Comparison of ENCODE assay signal across 12 mouse cellular contexts in the genomic region with DNA sequence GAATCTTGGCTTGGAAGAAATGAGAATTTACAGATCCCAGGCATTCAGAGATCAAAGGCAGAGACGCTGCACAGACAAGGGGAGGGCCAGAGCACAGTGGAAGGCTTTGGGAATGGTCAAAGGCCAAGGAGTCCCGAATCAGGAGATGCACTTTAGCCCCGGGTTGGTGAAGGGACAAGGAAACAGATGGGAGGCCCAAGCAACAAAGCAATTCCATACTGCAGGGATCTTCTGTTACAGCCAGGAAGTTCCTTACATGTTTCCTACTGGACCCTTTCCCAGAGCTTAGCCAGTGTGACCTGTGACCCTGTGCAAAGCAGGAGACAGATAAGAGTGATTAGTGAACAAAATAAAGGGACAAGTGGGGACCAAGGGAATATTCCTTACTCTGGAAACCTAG.
A peak's percentile ranks its signal among the peaks of the same experiment; 100 is the strongest.
DNase-seq lines count a peak whose midpoint lies in the region; ATAC-seq and TF ChIP-seq lines count a peak whose summit lies in the region.
"Had no signal": no experiment of that assay in that cellular context is flagged by ENCODE, and none has a peak within 500 bp of the region (broad histone marks: within the 10 kb centered on the region; RNA-seq: fewer than 3 reads in every experiment).

No protein-coding gene starts in this region.

- no peaks in the 10 kb centered on the region for H3K9me3 ChIP-seq in heart, embryonic 12.5 days (replicated peaks)
- H3K9me3 ChIP-seq: embryonic facial prominence, embryonic 15.5 days; limb, embryonic 12.5 days; midbrain, embryonic 15.5 days had no signal

- no peak overlapping the region for H3K9ac ChIP-seq in heart, embryonic 12.5 days
- no peak overlapping the region for H3K9ac ChIP-seq in heart, adult 2 months (ENCODE audit: low read depth, low read length)
- H3K9ac ChIP-seq: embryonic facial prominence, embryonic 15.5 days; limb, embryonic 12.5 days; midbrain, embryonic 15.5 days had no signal

- no peak overlapping the region for H3K4me3 ChIP-seq in heart, embryonic 12.5 days
- no peak overlapping the region for H3K4me3 ChIP-seq in heart, adult 2 months
- H3K4me3 ChIP-seq: embryonic facial prominence, embryonic 15.5 days; limb, embryonic 12.5 days; midbrain, embryonic 15.5 days had no signal

- TF ChIP-seq EP300 in heart, adult 2 months (IDR thresholded peaks at IDR 0.05; ENCODE audit: insufficient read depth, low read depth, low read length): no peak

- ATAC-seq in heart, embryonic 12.5 days (ENCODE audit: insufficient number of reproducible peaks, low FRiP score): peak; percentile 68
- ATAC-seq: midbrain, embryonic 15.5 days; Patski had no signal

- H3K4me1 ChIP-seq in heart, embryonic 12.5 days (replicated peaks): peaks cover 5% of the 10 kb centered on the region
- peaks cover 2% of the 10 kb centered on the region for H3K4me1 ChIP-seq in heart, adult 2 months (ENCODE audit: control insufficient read depth, insufficient read depth, low read length)
- H3K4me1 ChIP-seq: embryonic facial prominence, embryonic 15.5 days; limb, embryonic 12.5 days; midbrain, embryonic 15.5 days had no signal

- peak overlapping the region; percentile 54; the same call in 1 of the 2 replicates for H3K27ac ChIP-seq in heart, embryonic 12.5 days (ENCODE audit: poor library complexity, severe bottlenecking)
- no peak overlapping the region for H3K27ac ChIP-seq in heart, adult 2 months
- H3K27ac ChIP-seq: embryonic facial prominence, embryonic 15.5 days; limb, embryonic 12.5 days; midbrain, embryonic 15.5 days had no signal

- intact Hi-C loops in heart, adult 2 months (cut with DNase I): no loop called here
- intact Hi-C loops in heart, postnatal 10 days (cut with DNase I): no loop called here

- H3K36me3 ChIP-seq in heart, embryonic 12.5 days: no peaks in the 10 kb centered on the region
- no peaks in the 10 kb centered on the region for H3K36me3 ChIP-seq in heart, adult 2 months (ENCODE audit: control insufficient read depth, insufficient read depth, low read length)
- H3K36me3 ChIP-seq: embryonic facial prominence, embryonic 15.5 days; limb, embryonic 12.5 days; midbrain, embryonic 15.5 days had no signal

- no peak for TF ChIP-seq POLR2A in heart, adult 2 months (IDR thresholded peaks at IDR 0.05; ENCODE audit: insufficient read depth, low read depth, low read length)

- DNase-seq in heart, adult 2 months: no peak
- peak; percentile 45 to 50 for DNase-seq in adrenal gland, postnatal 36 days
- DNase-seq in heart, postnatal 10 days: peak; percentile 20 to 23
- peak; percentile 68 to 82 for DNase-seq in kidney, postnatal 25 days
- no peak for DNase-seq in right cerebral cortex, postnatal 10 days (ENCODE audit: low spot score in 2 of 2)
- no peak for DNase-seq in ovary, postnatal 36 days (ENCODE audit: low spot score)
- no peak for DNase-seq in right cerebral cortex, postnatal 14 days

- H3K79me2 ChIP-seq in heart, adult 2 months (replicated peaks; ENCODE audit: control insufficient read depth, insufficient read depth, low read length): no peaks in the 10 kb centered on the region

- no peaks in the 10 kb centered on the region for H3K27me3 ChIP-seq in heart, embryonic 12.5 days (replicated peaks)
- no peaks in the 10 kb centered on the region for H3K27me3 ChIP-seq in heart, adult 2 months (ENCODE audit: control insufficient read depth, insufficient read depth, low read length)
- H3K27me3 ChIP-seq: embryonic facial prominence, embryonic 15.5 days; limb, embryonic 12.5 days; midbrain, embryonic 15.5 days had no signal

- no peak overlapping the region for H3K4me2 ChIP-seq in heart, embryonic 12.5 days
- H3K4me2 ChIP-seq: embryonic facial prominence, embryonic 15.5 days; limb, embryonic 12.5 days; midbrain, embryonic 15.5 days had no signal

- WGBS in heart, embryonic 12.5 days: 26% methylated on average over 3 of the region's 3 CpGs
- WGBS in heart, adult 2 months: 30% methylated on average over 3 of the region's 3 CpGs

- no peak for TF ChIP-seq CTCF in heart, adult 2 months (IDR thresholded peaks at IDR 0.05)

Comparison
In these comparisons a context has a peak if more than half of its experiments do, and no peak if none do; other contexts are left out.
1. DNase-seq: peak in adrenal gland, postnatal 36 days (2 of 2), heart, postnatal 10 days (2 of 2) and kidney, postnatal 25 days (2 of 2); none in heart, adult 2 months (0 of 2), right cerebral cortex, postnatal 10 days (0 of 2), ovary, postnatal 36 days (single experiment) and right cerebral cortex, postnatal 14 days (single experiment).